Mouse (Mus musculus): ENCODE results near the gene Gzme.

DNA sequence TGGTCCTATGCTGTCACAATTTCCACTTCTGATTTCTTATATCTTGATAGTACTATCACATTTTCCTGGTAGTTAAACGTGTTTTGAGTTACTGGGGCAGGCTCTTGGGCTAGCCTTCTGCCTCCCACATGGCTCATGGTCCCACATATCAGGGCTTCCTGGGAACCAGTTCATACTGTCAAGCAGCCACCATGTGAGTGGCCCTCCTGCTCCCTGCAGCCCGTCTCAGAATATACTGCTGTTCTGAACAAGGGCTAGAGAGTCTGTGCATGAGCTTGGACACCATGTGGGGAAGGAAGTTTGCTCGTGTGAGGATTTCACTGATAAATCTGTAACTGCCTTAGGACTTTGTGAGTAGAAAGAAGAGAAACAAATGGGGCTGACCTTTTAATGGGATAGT lies 33.7 kb downstream of the Gzme start:
- TF ChIP-seq POLR2A (IDR thresholded peaks at IDR 0.05; ENCODE audit: borderline replicate concordance, insufficient read depth, low read length) = no peak
- no peak for TF ChIP-seq CTCF (IDR thresholded peaks at IDR 0.05; ENCODE audit: borderline replicate concordance, insufficient read depth, low read depth, low read length)
